18 mouse cellular contexts compared by ENCODE assay signal in genomic region chr19:59911554-59911953, GRCm38 (mm10). TPM values are rescaled to one million over a fixed set of nuclear protein-coding genes. Genes with fewer than 3 reads are reported as not detected.
DNase-seq lines count a peak whose midpoint lies in the region; ATAC-seq lines count a peak whose summit lies in the region.
"Had no signal": no experiment of that assay in that cellular context is flagged by ENCODE, and none has a peak within 500 bp of the region (broad histone marks: within the 10 kb centered on the region; RNA-seq: fewer than 3 reads in every experiment).

No protein-coding gene starts in this region.

- H3K4me1 ChIP-seq in forebrain, embryonic 11.5 days (replicated peaks; ENCODE audit: control insufficient read depth, insufficient read depth, low read length) = 0 out of 2 replicates have a peak, but pooled peaks cover 2% of the 10 kb centered on the region
- 0 out of 2 replicates have a peak, but pooled peaks cover 4% of the 10 kb centered on the region for H3K4me1 ChIP-seq in forebrain, embryonic 15.5 days
- H3K4me1 ChIP-seq in forebrain, embryonic 13.5 days = peaks cover 15% of the 10 kb centered on the region
- H3K4me1 ChIP-seq: hindbrain, embryonic 12.5 days had no signal

- no peak overlapping the region for H3K4me2 ChIP-seq in forebrain, embryonic 11.5 days (ENCODE audit: low read depth, low read length, severe bottlenecking)
- H3K4me2 ChIP-seq in forebrain, embryonic 15.5 days (replicated peaks) = no peak overlapping the region
- H3K4me2 ChIP-seq in forebrain, embryonic 13.5 days = 0 out of 2 replicates have a peak overlapping the region, but pooled peaks have one; percentile 14
- H3K4me2 ChIP-seq: heart, embryonic 11.5 days; hindbrain, embryonic 12.5 days had no signal

- ATAC-seq in forebrain, embryonic 11.5 days (replicated peaks; ENCODE audit: low FRiP score) = peak; percentile 82
- ATAC-seq in forebrain, embryonic 15.5 days (replicated peaks) = no peak
- ATAC-seq in forebrain, embryonic 13.5 days = peak; percentile 69; the same call in 1 of the 2 replicates
- ATAC-seq: hindbrain, embryonic 16.5 days; inflammation-experienced regulatory T-cells, adult 6 months; intestine, postnatal 0 days had no signal

- DNase-seq in forebrain, embryonic 11.5 days (ENCODE audit: low spot score) = peak; percentile 66
- peak; percentile 88 for DNase-seq in retina, postnatal 1 day
- DNase-seq in thymus, adult 18-20 months = no peak
- DNase-seq in ovary, postnatal 14 days (ENCODE audit: low spot score) = no peak
- DNase-seq: adrenal gland, adult 8-10 months; adrenal gland, postnatal 36 days; cerebellum, adult 11 months; cerebellum, adult 9-10 months; cerebellum, postnatal 25 days; heart, adult 2 months; kidney, adult 8-10 months had no signal

- 21% methylated on average over 4 of the region's 4 CpGs for WGBS in forebrain, embryonic 11.5 days
- 8% methylated on average over 4 of the region's 4 CpGs for WGBS in forebrain, embryonic 15.5 days
- WGBS in forebrain, embryonic 13.5 days = 7% methylated on average over 4 of the region's 4 CpGs

- H3K27me3 ChIP-seq in forebrain, embryonic 11.5 days (ENCODE audit: control insufficient read depth, insufficient read depth, low read length) = no peaks in the 10 kb centered on the region
- H3K27me3 ChIP-seq in forebrain, embryonic 15.5 days = no peaks in the 10 kb centered on the region
- H3K27me3 ChIP-seq in forebrain, embryonic 13.5 days = no peaks in the 10 kb centered on the region
- H3K27me3 ChIP-seq: hindbrain, embryonic 12.5 days had no signal

- H3K36me3 ChIP-seq in forebrain, embryonic 11.5 days (ENCODE audit: control insufficient read depth, insufficient read depth, low read length) = no peaks in the 10 kb centered on the region
- H3K36me3 ChIP-seq in forebrain, embryonic 15.5 days = peaks cover 3% of the 10 kb centered on the region; the same call in 1 of the 2 replicates
- peaks cover 6% of the 10 kb centered on the region for H3K36me3 ChIP-seq in forebrain, embryonic 13.5 days (ENCODE audit: poor library complexity, severe bottlenecking)

- no peaks in the 10 kb centered on the region for H3K9me3 ChIP-seq in forebrain, embryonic 11.5 days (ENCODE audit: control insufficient read depth, low read length)
- no peaks in the 10 kb centered on the region for H3K9me3 ChIP-seq in forebrain, embryonic 15.5 days
- no peaks in the 10 kb centered on the region for H3K9me3 ChIP-seq in forebrain, embryonic 13.5 days (replicated peaks)
- H3K9me3 ChIP-seq: hindbrain, embryonic 12.5 days had no signal

- no peak overlapping the region for H3K9ac ChIP-seq in forebrain, embryonic 11.5 days (ENCODE audit: low read length)
- H3K9ac ChIP-seq in forebrain, embryonic 15.5 days (replicated peaks) = no peak overlapping the region
- no peak overlapping the region for H3K9ac ChIP-seq in forebrain, embryonic 13.5 days
- H3K9ac ChIP-seq: hindbrain, embryonic 12.5 days had no signal

- H3K4me3 ChIP-seq in forebrain, embryonic 11.5 days (ENCODE audit: low read depth, low read length) = no peak overlapping the region
- H3K4me3 ChIP-seq in forebrain, embryonic 15.5 days = no peak overlapping the region
- no peak overlapping the region for H3K4me3 ChIP-seq in forebrain, embryonic 13.5 days
- H3K4me3 ChIP-seq: heart, adult 2 months; hindbrain, embryonic 12.5 days had no signal

- H3K27ac ChIP-seq in forebrain, embryonic 11.5 days (ENCODE audit: low read depth, low read length) = no peak overlapping the region
- H3K27ac ChIP-seq in forebrain, embryonic 15.5 days (replicated peaks) = no peak overlapping the region
- no peak overlapping the region for H3K27ac ChIP-seq in forebrain, embryonic 13.5 days
- H3K27ac ChIP-seq: heart, adult 2 months; hindbrain, embryonic 12.5 days had no signal

RNA-seq across cellular contexts. Expression of gene Rab11fip2, which starts 31.9 kb away (rescaled TPM):
- 4.5 and 5.3 TPM in 2 replicates for polyA plus RNA-seq in forebrain, embryonic 11.5 days (2014; fragmentation: Nextera tagmentation; extraction: Ambion mirVana)
- polyA plus RNA-seq in forebrain, embryonic 15.5 days (2015; fragmentation: Nextera tagmentation; extraction: Ambion mirVana) = 11.8 and 12.6 TPM in 2 replicates
- 10.3 and 11.0 TPM in 2 replicates for polyA plus RNA-seq in forebrain, embryonic 13.5 days (2015; fragmentation: Nextera tagmentation; extraction: Ambion mirVana)

Comparison
In these comparisons a context has a peak if more than half of its experiments do, and no peak if none do; other contexts are left out.
1. DNase-seq: peak in forebrain, embryonic 11.5 days (single experiment) and retina, postnatal 1 day (single experiment); none in thymus, adult 18-20 months (0 of 2) and ovary, postnatal 14 days (single experiment).